Mouse (Mus musculus) liver, embryonic 14.5 days (tissue): ENCODE measurements around the gene H2afj.

Experiments used
- CTCF ChIP-seq: IDR thresholded peaks from 2 replicates; pipeline ENCODE4 v1.5.1; 2016; ENCODE audit warnings: antibody characterized with exemption, low read depth, control low read depth
- EP300 ChIP-seq: IDR thresholded peaks from 2 replicates; pipeline ENCODE4 v1.6.1; 2016; ENCODE audit warnings: antibody characterized with exemption, low read depth

GRCm38 (mm10) chr6:136848399-136848798 is 40.4 kb downstream of the H2afj start:
- TF ChIP-seq EP300 (no peak; the same call in 1 of the 2 replicates), CTCF (no peak)
